Mouse (Mus musculus) heart, embryonic 11.5 days (tissue): Measurements from ENCODE around the gene Olfr896-ps1. TPM values are rescaled to one million over a fixed set of nuclear protein-coding genes. Genes with fewer than 3 reads are reported as not detected.

ENCODE experiments used
- ATAC-seq: fragments of 200-750 bp; cut with Nextera tagmentation; replicated peaks from 2 replicates; pipeline ENCODE4 v1.8.0; 2017; ENCODE audit warnings: moderate library complexity; ENCODE audit not compliant: insufficient number of reproducible peaks, low FRiP score, low TSS enrichment
- H3K27ac ChIP-seq: fragments of 300-500 bp; sonication (generic); 2 replicates; pipeline ENCODE4 v1.5.1; 2014; ENCODE audit warnings: mild to moderate bottlenecking, low read depth, low read length
- H3K27me3 ChIP-seq: fragments of 300-500 bp; sonication (generic); 2 replicates; pipeline ENCODE4 v1.6.1; 2014; ENCODE audit warnings: mild to moderate bottlenecking, low read length, mixed read lengths; ENCODE audit not compliant: control insufficient read depth, insufficient read depth
- H3K36me3 ChIP-seq: fragments of 300-500 bp; sonication (generic); 2 replicates; pipeline ENCODE4 v1.6.1; 2014; ENCODE audit warnings: mild to moderate bottlenecking, low read length, moderate library complexity, mixed read lengths; ENCODE audit not compliant: control insufficient read depth, insufficient read depth
- H3K4me1 ChIP-seq: fragments of 300-500 bp; sonication (generic); 2 replicates; pipeline ENCODE4 v1.6.1; 2014; ENCODE audit warnings: low read length; ENCODE audit not compliant: control insufficient read depth, insufficient read depth
- H3K4me2 ChIP-seq: fragments of 300-500 bp; sonication (generic); 2 replicates; pipeline ENCODE4 v1.6.1; 2014; ENCODE audit warnings: mild to moderate bottlenecking, moderate library complexity
- H3K4me3 ChIP-seq: fragments of 300-500 bp; sonication (generic); 2 replicates; pipeline ENCODE4 v1.5.1; 2014; ENCODE audit warnings: low read depth, low read length
- H3K9ac ChIP-seq: fragments of 300-500 bp; sonication (generic); 2 replicates; pipeline ENCODE4 v1.6.1; 2014; ENCODE audit warnings: mild to moderate bottlenecking, low read depth, low read length, moderate library complexity
- H3K9me3 ChIP-seq: fragments of 300-500 bp; sonication (generic); replicated peaks from 2 replicates; pipeline ENCODE4 v1.6.1; 2016; ENCODE audit warnings: low read length; ENCODE audit not compliant: control insufficient read depth
- WGBS: fragments of 180-500 bp; shearing (Covaris S2); extraction: QIAGEN DNeasy Blood & Tissue Kit; methylation state at CpG from one replicate; pipeline ENCODE4 v1.1.7; 2014; ENCODE audit not compliant: insufficient replicate concordance; 5-methylcytosine and 5-hydroxymethylcytosine counted together
- polyA plus RNA-seq: library from polyadenylated mRNA; unstranded; fragments of >200 nt; fragmentation: Nextera tagmentation; extraction: Ambion mirVana; gene quantifications from 2 replicates; pipeline ENCODE4 v1.2.1, GENCODE M21; 2014

The Olfr896-ps1 gene
- polyA plus RNA-seq = not detected in 2 replicates

DNA sequence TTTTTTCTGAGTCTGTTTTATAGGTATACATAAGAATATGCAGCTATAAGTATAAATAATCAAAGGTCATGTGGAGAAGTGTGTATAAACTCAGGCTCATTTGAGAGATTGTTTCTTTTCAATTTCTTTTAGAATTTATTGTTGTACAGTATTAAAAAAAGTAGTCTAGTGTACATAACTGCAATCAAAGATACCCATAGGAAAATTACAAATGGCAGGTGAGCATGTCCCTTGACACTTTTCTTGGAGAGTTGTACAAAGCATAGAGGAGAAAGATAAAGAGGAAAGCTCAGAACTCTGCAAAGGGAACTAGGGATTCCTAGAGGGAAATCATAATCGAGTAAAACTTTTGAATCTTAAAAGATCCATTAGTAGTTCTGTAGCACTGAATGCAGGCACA, at the start of gene Olfr896-ps1:
Gene Olfr896-ps1 (plus strand): TSS at position 301 of the 400 bp plus-strand sequence.
- Histone ChIP-seq H3K4me2 (no peak within 1 kb of the TSS), H3K9me3 (no peaks in the 10 kb centered on the region), H3K36me3 (no peaks in the 10 kb centered on the region), H3K27ac (no peak within 1 kb of the TSS), H3K27me3 (no peaks in the 10 kb centered on the region), H3K4me3 (no peak within 1 kb of the TSS), H3K9ac (no peak within 1 kb of the TSS), H3K4me1 (no peaks in the 10 kb centered on the region)
- ATAC-seq = no peak
- 76% methylated on average over 1 of the region's 1 CpGs for WGBS

DNA sequence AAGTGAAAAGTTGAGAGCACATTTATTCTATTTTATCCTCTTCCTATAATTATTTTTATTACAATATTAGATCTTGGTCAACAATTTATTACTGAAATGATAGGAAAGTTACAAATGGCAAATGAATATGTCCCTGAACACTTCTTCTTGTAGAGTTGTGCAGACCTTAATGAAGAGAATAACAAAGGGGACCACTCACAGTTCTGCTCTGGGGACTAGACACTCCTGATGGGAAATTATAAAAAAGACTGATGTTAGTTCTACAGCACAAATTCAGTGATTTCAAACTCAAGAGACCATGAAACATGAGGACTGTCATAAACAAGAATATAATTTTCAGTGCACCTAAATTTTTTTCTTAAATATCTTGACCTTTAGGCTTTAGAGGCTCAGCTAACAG, 38.4 kb upstream of the Olfr896-ps1 start, which contains the start of gene Olfr143:
Gene Olfr143 (plus strand): TSS at position 301 of the 400 bp plus-strand sequence.
- Histone ChIP-seq H3K27me3 (no peaks in the 10 kb centered on the region), H3K4me2 (no peak within 1 kb of the TSS), H3K27ac (no peak within 1 kb of the TSS), H3K9me3 (no peaks in the 10 kb centered on the region), H3K4me1 (no peaks in the 10 kb centered on the region), H3K4me3 (no peak within 1 kb of the TSS), H3K36me3 (no peaks in the 10 kb centered on the region), H3K9ac (no peak within 1 kb of the TSS)
- ATAC-seq = no peak

DNA sequence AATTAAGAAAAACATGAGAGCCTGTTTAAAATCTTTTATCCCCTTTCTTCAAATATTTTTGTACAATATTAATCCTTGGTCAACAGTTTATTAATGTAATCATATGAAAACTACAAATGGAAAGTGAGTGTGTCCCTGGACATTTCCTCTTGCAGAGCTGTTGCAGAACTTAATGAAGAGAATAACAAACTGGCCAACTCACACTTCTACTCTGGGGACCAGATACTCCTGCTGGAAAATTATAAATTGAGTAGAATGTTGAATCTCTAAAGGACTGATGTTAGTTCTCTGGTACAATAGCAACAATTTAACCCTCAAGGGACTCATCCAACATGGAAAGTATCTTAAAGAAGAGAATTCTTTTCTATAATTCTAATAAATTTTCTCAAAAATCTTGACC, 23.4 kb upstream of the Olfr896-ps1 start, which contains the start of gene Olfr895:
Gene Olfr895 (plus strand): TSS at position 301 of the 400 bp plus-strand sequence.
- Histone ChIP-seq H3K4me2 (no peak within 1 kb of the TSS), H3K36me3 (no peaks in the 10 kb centered on the region), H3K4me3 (no peak within 1 kb of the TSS), H3K9ac (no peak within 1 kb of the TSS), H3K27ac (no peak within 1 kb of the TSS), H3K4me1 (no peaks in the 10 kb centered on the region), H3K9me3 (no peaks in the 10 kb centered on the region), H3K27me3 (no peaks in the 10 kb centered on the region)
- ATAC-seq = no peak

DNA sequence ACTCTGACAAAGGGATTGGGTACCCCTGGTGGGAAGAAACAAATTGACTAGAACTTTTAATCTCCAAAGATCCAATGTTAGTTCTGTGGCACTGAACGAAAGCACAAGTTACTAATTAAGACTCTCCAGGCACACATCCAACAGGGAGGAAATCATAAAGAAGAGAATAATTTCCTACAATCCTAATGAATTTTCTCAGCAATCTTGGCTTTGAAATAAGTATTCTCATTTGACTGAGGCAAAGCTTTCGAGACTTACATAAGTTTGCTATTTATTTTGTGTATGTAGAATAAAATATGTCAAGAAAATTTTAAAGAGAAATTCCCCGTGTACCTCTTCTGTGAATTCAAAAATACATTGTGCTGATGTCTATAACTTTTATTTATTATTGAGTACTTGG, 37.9 kb downstream of the Olfr896-ps1 start, which contains the start of gene Olfr25:
Gene Olfr25 (plus strand): TSS at position 301 of the 400 bp plus-strand sequence.
- Histone ChIP-seq H3K36me3 (no peaks in the 10 kb centered on the region), H3K27me3 (no peaks in the 10 kb centered on the region), H3K4me1 (no peaks in the 10 kb centered on the region), H3K4me3 (no peak within 1 kb of the TSS), H3K9me3 (no peaks in the 10 kb centered on the region), H3K4me2 (no peak within 1 kb of the TSS), H3K27ac (no peak within 1 kb of the TSS), H3K9ac (no peak within 1 kb of the TSS)
- WGBS = 71% methylated on average over 3 of the region's 3 CpGs
- no peak for ATAC-seq

Other genes with a start within 250 kb of the Olfr896-ps1 start
- not detected in 2 replicates for gene Olfr884, start 244.6 kb upstream of the Olfr896-ps1 start, polyA plus RNA-seq
- gene Olfr885, start 229.8 kb upstream of the Olfr896-ps1 start, polyA plus RNA-seq = not detected in 2 replicates
- not detected in 2 replicates for gene Olfr887, start 207.0 kb upstream of the Olfr896-ps1 start, polyA plus RNA-seq
- not detected in 2 replicates for gene Olfr888, start 183.0 kb upstream of the Olfr896-ps1 start, polyA plus RNA-seq
- gene Olfr889, start 175.9 kb upstream of the Olfr896-ps1 start, polyA plus RNA-seq = 0.04 TPM in 1 of 2 replicates, not detected in the other
- gene Olfr890, start 148.6 kb upstream of the Olfr896-ps1 start, polyA plus RNA-seq = not detected in 2 replicates
- not detected in 2 replicates for gene Olfr891, start 110.3 kb upstream of the Olfr896-ps1 start, polyA plus RNA-seq
- gene Olfr893, start 82.7 kb upstream of the Olfr896-ps1 start, polyA plus RNA-seq = not detected in 2 replicates
- not detected in 2 replicates for gene Olfr894, start 73.1 kb upstream of the Olfr896-ps1 start, polyA plus RNA-seq
- not detected in 2 replicates for gene Olfr143, start 38.3 kb upstream of the Olfr896-ps1 start, polyA plus RNA-seq
- gene Olfr895, start 23.3 kb upstream of the Olfr896-ps1 start, polyA plus RNA-seq = not detected in 2 replicates
- not detected in 2 replicates for gene Olfr25, start 38.0 kb downstream of the Olfr896-ps1 start, polyA plus RNA-seq
- gene Olfr898, start 57.3 kb downstream of the Olfr896-ps1 start, polyA plus RNA-seq = not detected in 2 replicates
- gene Olfr250, start 75.8 kb downstream of the Olfr896-ps1 start, polyA plus RNA-seq = not detected in 2 replicates
- gene Olfr251, start 86.0 kb downstream of the Olfr896-ps1 start, polyA plus RNA-seq = not detected in 2 replicates
- gene Olfr147, start 110.6 kb downstream of the Olfr896-ps1 start, polyA plus RNA-seq = not detected in 2 replicates
- gene Olfr901, start 138.3 kb downstream of the Olfr896-ps1 start, polyA plus RNA-seq = not detected in 2 replicates
- gene Olfr902, start 156.5 kb downstream of the Olfr896-ps1 start, polyA plus RNA-seq = not detected in 2 replicates
- gene Olfr904, start 172.0 kb downstream of the Olfr896-ps1 start, polyA plus RNA-seq = not detected in 2 replicates
- gene Olfr905, start 180.0 kb downstream of the Olfr896-ps1 start, polyA plus RNA-seq = not detected in 2 replicates
- gene Olfr906, start 196.0 kb downstream of the Olfr896-ps1 start, polyA plus RNA-seq = not detected in 2 replicates
- not detected in 2 replicates for gene Olfr907, start 204.7 kb downstream of the Olfr896-ps1 start, polyA plus RNA-seq
- gene Olfr911-ps1, start 230.5 kb downstream of the Olfr896-ps1 start, polyA plus RNA-seq = not detected in 2 replicates
- not detected in 2 replicates for gene Olfr910, start 246.7 kb downstream of the Olfr896-ps1 start, polyA plus RNA-seq